Mouse (Mus musculus) MEL (cell line): ENCODE measurements at regions not wholly inside any gene's neighbourhood (a gene's known extent, or its start where the extent isn't known, plus 50 kb on each side); places are given as distances from the start of the nearest gene placed in this dataset.

Experiments
- DNase-seq: peaks from one replicate; pipeline ENCODE4 v3.0.0; 2011; ENCODE audit warnings: low read depth, low spot score
- H3K27ac ChIP-seq: 2 replicates; pipeline ENCODE4 v1.5.1; 2012; ENCODE audit warnings: low read depth, mild to moderate bottlenecking, control low read depth, low read length, moderate library complexity; ENCODE audit not compliant: control insufficient read depth
- H3K27me3 ChIP-seq, 2 experiments: fragments of 150-350 bp in 1 of 2; sonication (generic) in 1 of 2; 2 replicates each; pipeline ENCODE4 v1.6.1; 2012; ENCODE audit warnings: low read length in 2 of 2, mild to moderate bottlenecking in 2 of 2, improper control_type of control experiment in 1 of 2, moderate library complexity in 1 of 2; ENCODE audit not compliant: insufficient read depth in 2 of 2, control insufficient read depth in 1 of 2
- H3K36me3 ChIP-seq, 2 experiments: 2 replicates each; pipeline ENCODE4 v1.6.1; 2012 to 2014; ENCODE audit warnings: low read length in 2 of 2, improper control_type of control experiment in 1 of 2, inconsistent platforms in 1 of 2, mild to moderate bottlenecking in 1 of 2; ENCODE audit not compliant: insufficient read depth in 2 of 2, control insufficient read depth in 1 of 2
- H3K4me1 ChIP-seq, 2 experiments: fragments of 150-350 bp in 1 of 2; sonication (generic) in 1 of 2; 2 replicates each; pipeline ENCODE4 v1.6.1; 2012; ENCODE audit warnings: low read length in 2 of 2, improper control_type of control experiment in 1 of 2, mild to moderate bottlenecking in 1 of 2; ENCODE audit not compliant: insufficient read depth in 2 of 2, control insufficient read depth in 1 of 2
- H3K4me3 ChIP-seq, 2 experiments: fragments of 150-350 bp in 1 of 2; sonication (generic) in 1 of 2; 2 replicates each; pipeline ENCODE4 v1.5.1; 2012; ENCODE audit warnings: low read depth in 2 of 2, low read length in 2 of 2, mild to moderate bottlenecking in 2 of 2, moderate library complexity in 2 of 2, control low read depth in 1 of 2, improper control_type of control experiment in 1 of 2; ENCODE audit not compliant: control insufficient read depth in 1 of 2, insufficient read depth in 1 of 2
- H3K79me2 ChIP-seq: 2 replicates; pipeline ENCODE4 v1.6.1; 2012; ENCODE audit warnings: mild to moderate bottlenecking, low read length, moderate library complexity; ENCODE audit not compliant: control insufficient read depth, poor library complexity, insufficient read depth
- H3K9ac ChIP-seq: 2 replicates; pipeline ENCODE4 v1.6.1; 2012; ENCODE audit warnings: low read depth, mild to moderate bottlenecking, control low read depth, low read length, moderate library complexity; ENCODE audit not compliant: control insufficient read depth, poor library complexity, severe bottlenecking
- H3K9me3 ChIP-seq: fragments of 150-350 bp; sonication (generic); replicated peaks from 2 replicates; pipeline ENCODE4 v1.6.1; 2012; ENCODE audit warnings: mild to moderate bottlenecking, low read length, improper control_type of control experiment, moderate library complexity; ENCODE audit not compliant: insufficient read depth
- CHD2 ChIP-seq: IDR thresholded peaks from 2 replicates; pipeline ENCODE4 v1.6.1; 2011; ENCODE audit warnings: low read length, improper control_type of control experiment
- E2F4 ChIP-seq: IDR thresholded peaks from 2 replicates; pipeline ENCODE4 v1.6.1; 2011; ENCODE audit warnings: low read depth, low read length, improper control_type of control experiment, borderline replicate concordance
- ELF1 ChIP-seq: IDR thresholded peaks from 2 replicates; pipeline ENCODE4 v1.6.1; 2014; ENCODE audit warnings: low read depth, mild to moderate bottlenecking, inconsistent platforms, low read length, improper control_type of control experiment, moderate library complexity
- EP300 ChIP-seq, 2 experiments: IDR thresholded peaks; 2 replicates each; pipeline ENCODE4 v1.6.1; 2011; ENCODE audit warnings: improper control_type of control experiment in 2 of 2, low read length in 2 of 2, low read depth in 1 of 2, mild to moderate bottlenecking in 1 of 2
- ETS1 ChIP-seq: IDR thresholded peaks from 2 replicates; pipeline ENCODE4 v1.6.1; 2012; ENCODE audit warnings: low read depth, mild to moderate bottlenecking, inconsistent platforms, low read length, improper control_type of control experiment, moderate library complexity
- GABPA ChIP-seq: IDR thresholded peaks from 2 replicates; pipeline ENCODE4 v1.6.1; 2012; ENCODE audit warnings: low read depth, mild to moderate bottlenecking, inconsistent platforms, low read length, improper control_type of control experiment, moderate library complexity
- KAT2A ChIP-seq: conservative IDR thresholded peaks from 2 replicates; pipeline ENCODE4 v1.6.1; 2012; ENCODE audit warnings: low read depth, low read length, improper control_type of control experiment, inconsistent platforms
- MAX ChIP-seq: IDR thresholded peaks from 2 replicates; pipeline ENCODE4 v1.6.1; 2011; ENCODE audit warnings: low read length, improper control_type of control experiment
- MAZ ChIP-seq: IDR thresholded peaks from 2 replicates; pipeline ENCODE4 v1.6.1; 2012; ENCODE audit warnings: low read depth, mild to moderate bottlenecking, inconsistent platforms, low read length, improper control_type of control experiment
- MEF2A ChIP-seq: IDR thresholded peaks from 2 replicates; pipeline ENCODE4 v1.6.1; 2014; ENCODE audit warnings: low read depth, mild to moderate bottlenecking, inconsistent platforms, low read length, improper control_type of control experiment; ENCODE audit not compliant: poor library complexity, insufficient replicate concordance, severe bottlenecking; ENCODE audit errors: extremely low read depth
- MYC ChIP-seq: IDR thresholded peaks from 2 replicates; pipeline ENCODE4 v1.6.1; 2011; ENCODE audit warnings: low read depth, mild to moderate bottlenecking, low read length, improper control_type of control experiment, moderate library complexity
- NELFE ChIP-seq: IDR thresholded peaks from 2 replicates; pipeline ENCODE4 v1.6.1; 2011; ENCODE audit warnings: low read depth, low read length, improper control_type of control experiment
- NRF1 ChIP-seq: IDR thresholded peaks from 2 replicates; pipeline ENCODE4 v1.6.1; 2014; ENCODE audit warnings: low read depth, mild to moderate bottlenecking, inconsistent platforms, low read length, improper control_type of control experiment, moderate library complexity; ENCODE audit not compliant: poor library complexity, insufficient read depth, severe bottlenecking
- POLR2AphosphoS2 ChIP-seq: IDR thresholded peaks from 2 replicates; pipeline ENCODE4 v1.6.1; 2011; ENCODE audit warnings: low read length, improper control_type of control experiment
- POLR2AphosphoS5 ChIP-seq: IDR thresholded peaks from 2 replicates; pipeline ENCODE4 v1.6.1; 2012; ENCODE audit warnings: low read depth, borderline replicate concordance, mild to moderate bottlenecking, inconsistent platforms, low read length, moderate library complexity, mixed read lengths
- RAD21 ChIP-seq: IDR thresholded peaks from 2 replicates; pipeline ENCODE4 v1.6.1; 2011; ENCODE audit warnings: mild to moderate bottlenecking, low read depth, low read length, improper control_type of control experiment
- SIN3A ChIP-seq: IDR thresholded peaks from 2 replicates; pipeline ENCODE4 v1.6.1; 2012; ENCODE audit warnings: low read length, improper control_type of control experiment, inconsistent platforms
- SMC3 ChIP-seq: IDR thresholded peaks from 2 replicates; pipeline ENCODE4 v1.6.1; 2011; ENCODE audit warnings: low read depth, low read length, improper control_type of control experiment
- TBP ChIP-seq: IDR thresholded peaks from 2 replicates; pipeline ENCODE4 v1.8.0; 2011; ENCODE audit warnings: low read depth, low read length, improper control_type of control experiment
- UBTF ChIP-seq: IDR thresholded peaks from 2 replicates; pipeline ENCODE4 v1.6.1; 2012; ENCODE audit warnings: low read depth, mild to moderate bottlenecking, inconsistent platforms, low read length, improper control_type of control experiment, moderate library complexity, borderline replicate concordance; ENCODE audit not compliant: insufficient read depth
- USF2 ChIP-seq, 2 experiments: IDR thresholded peaks; 2 replicates each; pipeline ENCODE4 v1.6.1; 2011 to 2012; ENCODE audit warnings: improper control_type of control experiment in 2 of 2, low read length in 2 of 2, borderline replicate concordance in 1 of 2, inconsistent platforms in 1 of 2, low read depth in 1 of 2, mild to moderate bottlenecking in 1 of 2; ENCODE audit not compliant: insufficient read depth in 1 of 2

GRCm38 (mm10) chr4:7558721-7559120 lies 680.1 kb downstream of the Car8 start:
- Histone ChIP-seq H3K9ac (no peak overlapping the region), H3K4me1 (no peaks in the 10 kb centered on the region), H3K4me3 (no peak overlapping the region), H3K9me3 (no peaks in the 10 kb centered on the region), H3K79me2 (no peaks in the 10 kb centered on the region), H3K27ac (no peak overlapping the region), H3K36me3 (no peaks in the 10 kb centered on the region), H3K27me3 (no peaks in the 10 kb centered on the region)
- TF ChIP-seq MAX (no peak), RAD21 (no peak), KAT2A (no peak), EP300 (IDR thresholded peaks at IDR 0.05; ENCODE audit: low read depth in 1 of 2, low read length in 2 of 2) (no peak), ETS1 (no peak), MEF2A (no peak), MYC (no peak), NRF1 (no peak), UBTF (no peak), NELFE (no peak), CHD2 (no peak)
- no peak for DNase-seq

- no peaks in the 10 kb centered on the region for H3K79me2 ChIP-seq
- no peak for DNase-seq
- H3K4me1 ChIP-seq, result no peaks in the 10 kb centered on the region
- no peaks in the 10 kb centered on the region for H3K27me3 ChIP-seq
- H3K36me3 ChIP-seq, result no peaks in the 10 kb centered on the region
- no peak overlapping the region for H3K4me3 ChIP-seq
- no peak overlapping the region for H3K27ac ChIP-seq
- no peak for TF ChIP-seq MAZ
- no peak for TF ChIP-seq SMC3
- TF ChIP-seq NRF1, result no peak
- no peak for TF ChIP-seq SIN3A
- no peak for TF ChIP-seq RAD21
- TF ChIP-seq E2F4, result no peak
- TF ChIP-seq ELF1, result no peak
- TF ChIP-seq POLR2AphosphoS2, result no peak
- no peak for TF ChIP-seq TBP
- no peak for TF ChIP-seq MEF2A
- no peak for TF ChIP-seq USF2 (IDR thresholded peaks at IDR 0.05; ENCODE audit: borderline replicate concordance in 1 of 2, insufficient read depth in 1 of 2, low read depth in 1 of 2, low read length in 2 of 2)
- TF ChIP-seq MYC, result no peak
- TF ChIP-seq CHD2, result no peak
- no peak for TF ChIP-seq POLR2AphosphoS5
- TF ChIP-seq KAT2A, result no peak
- no peak for TF ChIP-seq GABPA
- TF ChIP-seq, all 39 proteins: peak for 0
- Histone ChIP-seq H3K9me3 (no peaks in the 10 kb centered on the region), H3K9ac (no peak overlapping the region)
Observed at GRCm38 (mm10) chr4:7534301-7534700, 704.5 kb downstream of the Car8 start.
